Comparison of ENCODE assay signal across 14 mouse cellular contexts in the genomic region with DNA sequence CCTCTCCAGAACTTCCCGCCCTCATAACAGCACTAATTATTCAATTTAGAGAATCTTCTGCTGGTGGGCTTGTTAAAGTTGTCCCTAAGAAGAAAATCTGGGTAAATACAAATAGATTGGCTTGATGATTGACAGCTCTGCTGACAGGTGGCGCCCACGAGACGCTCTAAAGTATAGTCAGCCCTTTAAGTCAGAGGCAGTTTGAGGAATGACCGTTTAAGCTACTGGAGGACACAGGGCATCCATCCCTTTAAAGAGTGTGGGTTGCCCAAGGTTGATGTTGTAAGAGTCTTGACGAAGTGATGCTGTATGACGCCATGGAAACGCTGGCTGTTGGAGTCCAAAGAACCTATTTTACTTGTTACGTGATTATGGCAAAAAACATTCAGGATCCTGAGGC. TPM values are rescaled to one million over a fixed set of nuclear protein-coding genes. Genes with fewer than 3 reads are reported as not detected.
DNase-seq lines count a peak whose midpoint lies in the region; ATAC-seq and TF ChIP-seq lines count a peak whose summit lies in the region.
"Had no signal": no experiment of that assay in that cellular context is flagged by ENCODE, and none has a peak within 500 bp of the region (broad histone marks: within the 10 kb centered on the region; RNA-seq: fewer than 3 reads in every experiment).

No protein-coding gene starts in this region.

- H3K36me3 ChIP-seq in heart, postnatal 0 days (replicated peaks; ENCODE audit: control insufficient read depth, insufficient read depth, low read length), result peaks cover 19% of the 10 kb centered on the region; the same call in 1 of the 2 replicates
- H3K36me3 ChIP-seq in lung, postnatal 0 days (ENCODE audit: insufficient read depth, low read length), result 0 out of 2 replicates have a peak, but pooled peaks cover 8% of the 10 kb centered on the region

- no peaks in the 10 kb centered on the region for H3K9me3 ChIP-seq in heart, postnatal 0 days (replicated peaks; ENCODE audit: control insufficient read depth, low read length)
- H3K9me3 ChIP-seq in lung, postnatal 0 days (ENCODE audit: low read length), result no peaks in the 10 kb centered on the region
- H3K9me3 ChIP-seq: embryonic facial prominence, embryonic 15.5 days; heart, embryonic 12.5 days; limb, embryonic 15.5 days had no signal

- H3K9ac ChIP-seq in heart, postnatal 0 days (replicated peaks; ENCODE audit: low read depth, low read length), result no peak overlapping the region
- no peak overlapping the region for H3K9ac ChIP-seq in lung, postnatal 0 days (replicated peaks; ENCODE audit: low read depth)
- H3K9ac ChIP-seq: embryonic facial prominence, embryonic 15.5 days; heart, embryonic 12.5 days; limb, embryonic 15.5 days had no signal

- no peak overlapping the region for H3K4me3 ChIP-seq in heart, postnatal 0 days (ENCODE audit: low read depth, low read length)
- no peak overlapping the region for H3K4me3 ChIP-seq in lung, postnatal 0 days (ENCODE audit: low read depth, low read length)
- H3K4me3 ChIP-seq: embryonic facial prominence, embryonic 15.5 days; heart, embryonic 12.5 days; limb, embryonic 15.5 days had no signal

- WGBS in heart, postnatal 0 days, result 70% methylated on average over 9 of the region's 9 CpGs
- 70% methylated on average over 9 of the region's 9 CpGs for WGBS in lung, postnatal 0 days

- ATAC-seq in heart, postnatal 0 days (ENCODE audit: insufficient read depth, low read depth), result no peak
- no peak for ATAC-seq in lung, postnatal 0 days

- no peak for DNase-seq in heart, postnatal 0 days (ENCODE audit: low spot score)
- no peak for DNase-seq in heart, adult 18-20 months
- peak; percentile 43 for DNase-seq in lung, postnatal 0 days (ENCODE audit: low spot score)
- no peak for DNase-seq in lung, postnatal 14 days
- DNase-seq in 3T3-L1 (ENCODE audit: low read depth, low spot score) (peak; percentile 15), A20 (ENCODE audit: low read depth, low spot score) (peak; percentile 46), MN1 (ENCODE audit: low spot score) (no peak)
- DNase-seq: cerebellum, adult 11 months; gastrocnemius, postnatal 14 days; heart, postnatal 4 days; kidney, adult 18-20 months had no signal

- peak; percentile 18; the same call in 1 of the 2 replicates for TF ChIP-seq CTCF in heart, postnatal 0 days (IDR thresholded peaks at IDR 0.05; ENCODE audit: low read depth)
- no peak; the same call in 1 of the 2 replicates for TF ChIP-seq CTCF in lung, postnatal 0 days (IDR thresholded peaks at IDR 0.05)

- TF ChIP-seq EP300 in heart, postnatal 0 days (IDR thresholded peaks at IDR 0.05; ENCODE audit: low read depth), result no peak
- no peak for TF ChIP-seq EP300 in lung, postnatal 0 days (IDR thresholded peaks at IDR 0.05)

- H3K27me3 ChIP-seq in heart, postnatal 0 days (ENCODE audit: control insufficient read depth, insufficient read depth, low read length), result no peaks in the 10 kb centered on the region
- no peaks in the 10 kb centered on the region for H3K27me3 ChIP-seq in lung, postnatal 0 days (replicated peaks; ENCODE audit: insufficient read depth, low read length)
- H3K27me3 ChIP-seq: embryonic facial prominence, embryonic 15.5 days; heart, embryonic 12.5 days; limb, embryonic 15.5 days had no signal

- no peak overlapping the region for H3K4me2 ChIP-seq in heart, postnatal 0 days (ENCODE audit: low read depth, low read length)
- no peak overlapping the region for H3K4me2 ChIP-seq in lung, postnatal 0 days (replicated peaks; ENCODE audit: low read depth, low read length)
- H3K4me2 ChIP-seq: embryonic facial prominence, embryonic 15.5 days; heart, embryonic 12.5 days; limb, embryonic 15.5 days had no signal

- 0 out of 2 replicates have a peak overlapping the region, but pooled peaks have one; percentile 32 for H3K27ac ChIP-seq in heart, postnatal 0 days (ENCODE audit: low read depth)
- H3K27ac ChIP-seq in lung, postnatal 0 days (ENCODE audit: low read length), result no peak overlapping the region
- H3K27ac ChIP-seq: embryonic facial prominence, embryonic 15.5 days; limb, embryonic 15.5 days had no signal

- peaks cover 21% of the 10 kb centered on the region for H3K4me1 ChIP-seq in heart, postnatal 0 days (ENCODE audit: control insufficient read depth, insufficient read depth)
- H3K4me1 ChIP-seq in lung, postnatal 0 days (ENCODE audit: insufficient read depth, low read depth, low read length), result peaks cover 19% of the 10 kb centered on the region

RNA-seq across cellular contexts. Expression of gene Smyd2, which starts 57.9 kb away (rescaled TPM):
- total RNA-seq in heart, postnatal 0 days (2014; rRNA removed; ENCODE audit: low replicate concordance), result 218 and 234 TPM in 2 replicates
- polyA plus RNA-seq in heart, postnatal 0 days (2015; fragmentation: Nextera tagmentation; extraction: Ambion mirVana), result 219 and 239 TPM in 2 replicates
- 100 to 1,000 TPM in 1 of 2 experiments, 10 to 100 TPM in 1; 92.9 to 112 TPM for total RNA-seq in heart, adult 18-20 months (2021)
- 34.3 and 35.9 TPM in 2 replicates for polyA plus RNA-seq in lung, postnatal 0 days (2015; fragmentation: Nextera tagmentation; extraction: Ambion mirVana)

Comparison
In these comparisons a context has a peak if more than half of its experiments do, and no peak if none do; other contexts are left out.
1. DNase-seq: peak in lung, postnatal 0 days (single experiment), 3T3-L1 (single experiment) and A20 (single experiment); none in heart, postnatal 0 days (single experiment), heart, adult 18-20 months (0 of 2), lung, postnatal 14 days (single experiment) and MN1 (single experiment).